Mouse (Mus musculus): ENCODE measurements around the gene Olfr402.
"Not testable (repeated sequence)": the region's sequence is repeated elsewhere in the genome, so short reads cannot be mapped to it uniquely, and the experiment has no call there.

Gene Olfr402

DNA sequence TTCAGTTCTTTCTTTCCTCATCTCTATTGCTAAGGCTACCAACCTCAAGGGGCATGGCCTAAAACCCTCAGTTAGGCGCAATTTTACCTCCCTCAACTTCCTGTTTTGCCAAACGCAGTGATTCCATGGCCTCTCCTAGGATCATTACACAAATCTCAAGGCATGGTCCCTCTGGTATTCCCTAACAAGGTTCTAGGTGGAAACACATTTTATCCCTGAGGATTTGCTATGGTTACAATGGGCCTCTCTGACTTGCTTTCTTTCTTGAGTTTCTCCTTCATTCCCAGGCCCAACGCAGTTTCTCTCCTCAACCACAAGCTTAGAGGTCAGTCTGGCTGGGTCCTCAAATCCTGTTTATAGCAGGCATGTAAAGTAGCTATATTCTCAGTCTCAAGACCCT is at the start of gene Olfr402:
TSS of gene Olfr402 (plus strand) at position 301 of the 400 bp plus-strand sequence.
- no peak for DNase-seq (ENCODE audit: low read depth)

GRCm38 (mm10) chr11:74105066-74105465 is 48.3 kb upstream of the Olfr402 start:
- DNase-seq (ENCODE audit: low read depth) = no peak

DNA sequence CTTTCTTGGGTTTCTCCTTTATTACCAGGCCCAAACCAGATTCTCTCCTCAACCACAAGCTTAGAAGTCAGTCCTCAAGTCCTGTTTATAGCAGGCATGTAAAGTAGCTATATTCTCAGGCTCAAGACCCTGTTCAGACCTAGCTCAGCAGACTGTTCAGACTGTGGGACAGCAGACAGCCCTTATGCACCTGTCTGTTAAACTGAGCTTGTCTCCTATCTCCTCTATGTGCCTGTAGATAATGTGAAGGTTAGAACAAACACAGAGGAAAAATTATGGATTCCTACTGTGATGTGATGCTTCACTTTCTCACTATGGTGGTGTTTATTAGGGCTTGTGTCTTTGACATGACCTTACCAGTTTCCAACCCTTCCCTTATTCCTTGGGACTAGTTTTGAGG is 39.9 kb upstream of the Olfr402 start, which contains the start of gene Olfr401:
TSS of gene Olfr401 (plus strand) at position 301 of the 400 bp plus-strand sequence.
- no peak for DNase-seq (ENCODE audit: low read depth)

GRCm38 (mm10) chr11:74140001-74140400 is 13.3 kb upstream of the Olfr402 start:
- not testable (repeated sequence) for DNase-seq (ENCODE audit: low read depth)

DNA sequence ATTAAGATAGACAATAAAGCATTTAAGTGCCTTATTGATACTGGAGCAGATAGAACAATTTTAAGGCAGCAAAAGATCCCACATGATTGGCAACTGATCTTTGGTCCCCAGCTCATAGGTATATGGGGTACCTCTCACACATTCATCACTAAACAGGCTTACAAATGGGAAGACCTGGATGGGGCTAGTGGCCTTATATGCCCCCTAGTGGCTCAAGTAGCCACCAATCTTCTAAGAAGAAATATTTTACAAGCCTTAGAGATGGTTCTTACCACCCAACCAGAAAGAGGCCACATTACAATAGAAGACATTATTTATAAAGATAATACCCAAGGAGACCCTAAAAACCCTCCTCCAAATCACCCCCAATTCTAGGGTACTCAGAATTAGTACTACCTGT is 7.5 kb upstream of the Olfr402 start:
- no peak for DNase-seq (ENCODE audit: low read depth)

DNA sequence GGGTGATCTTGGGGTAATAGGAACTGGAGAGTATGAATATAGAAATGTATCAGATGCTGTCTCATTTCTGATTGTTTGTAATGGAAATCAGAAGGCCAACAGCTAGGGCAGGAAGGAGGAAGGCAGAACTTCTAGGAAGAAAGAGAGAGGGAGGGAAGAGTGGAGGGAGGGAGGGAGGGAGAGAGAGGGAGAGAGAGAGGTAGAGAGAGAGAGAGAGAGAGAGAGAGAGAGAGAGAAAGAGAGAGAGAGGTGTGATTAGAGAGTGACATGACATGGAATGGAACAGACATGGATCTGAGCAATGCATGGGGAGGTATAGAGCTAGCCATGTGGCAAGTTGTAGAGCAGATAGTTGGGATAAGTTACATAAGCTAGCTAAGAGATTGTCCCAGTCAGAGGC is 15.4 kb downstream of the Olfr402 start:
- no peak for DNase-seq (ENCODE audit: low read depth)

DNA sequence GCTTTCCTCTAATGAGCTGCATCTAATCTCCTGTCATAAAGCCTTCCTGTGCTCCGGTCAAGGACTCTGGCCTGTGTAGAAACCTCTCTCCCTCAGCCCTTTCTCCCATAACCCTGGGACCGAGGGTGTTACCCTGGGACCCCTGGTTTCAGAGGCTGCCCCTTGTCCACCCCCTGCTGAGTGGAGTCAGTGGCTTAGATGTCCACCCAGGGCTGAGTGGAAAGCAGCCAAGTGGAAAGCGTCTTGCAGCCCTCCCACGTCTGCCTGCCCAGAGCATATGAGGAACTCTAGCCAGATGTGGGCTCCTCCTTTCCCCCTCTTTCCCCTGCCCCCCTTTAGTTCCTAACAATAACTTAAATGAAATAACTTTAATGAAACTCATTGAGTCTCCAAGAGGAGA is 29.8 kb downstream of the Olfr402 start:
- no peak for DNase-seq (ENCODE audit: low read depth)

DNA sequence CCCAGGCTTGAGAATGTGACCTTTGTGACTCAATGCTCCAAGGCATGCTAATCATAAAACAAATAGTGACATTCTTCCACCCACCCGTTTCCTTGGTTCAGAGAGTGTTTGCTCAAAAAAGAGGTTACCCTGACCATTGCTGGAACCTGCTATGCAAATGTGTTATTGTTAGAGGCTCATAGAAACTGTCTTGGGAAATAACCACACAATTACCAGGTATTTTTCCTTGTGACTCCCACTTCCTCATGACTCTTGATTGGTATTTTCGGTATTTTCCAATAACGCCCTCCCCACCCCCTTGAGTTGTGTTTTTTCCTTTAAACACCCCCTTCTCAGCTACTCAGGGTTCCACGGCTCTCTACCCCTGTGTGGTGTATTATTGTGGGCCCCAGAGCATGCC is 30.4 kb downstream of the Olfr402 start:
- no peak for DNase-seq (ENCODE audit: low read depth)

DNA sequence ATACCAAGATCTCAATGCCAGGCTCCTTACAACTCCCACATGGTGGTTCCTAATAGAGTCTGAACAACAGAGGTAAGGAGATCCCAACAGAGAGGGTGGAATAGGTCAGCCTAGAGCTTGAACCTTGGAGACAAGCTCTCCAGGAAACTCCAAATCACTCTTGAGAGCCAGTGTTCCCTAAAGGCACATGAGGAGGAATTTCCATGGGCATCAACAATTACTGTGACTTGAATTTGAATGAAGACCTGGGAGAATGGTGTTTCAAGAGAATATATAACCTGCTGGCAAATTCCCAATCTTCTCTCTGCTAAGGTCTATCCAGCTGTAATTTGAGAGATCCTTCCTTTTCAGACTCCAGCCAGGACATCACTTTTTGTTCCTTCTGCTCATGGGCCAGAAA is 32.6 kb downstream of the Olfr402 start, which contains the start of gene Olfr403:
TSS of gene Olfr403 (plus strand) at position 301 of the 400 bp plus-strand sequence.
- DNase-seq (ENCODE audit: low read depth) = no peak
